In genomic region chr5:146607816-146608215, GRCm38 (mm10) we compare ENCODE assay signal across 51 mouse cellular contexts. TPM values are rescaled to one million over a fixed set of nuclear protein-coding genes. Genes with fewer than 3 reads are reported as not detected.
"Had no signal": no experiment of that assay in that cellular context is flagged by ENCODE, and none has a peak within 500 bp of the region (broad histone marks: within the 10 kb centered on the region; RNA-seq: fewer than 3 reads in every experiment).

No protein-coding gene starts in this region.

- H3K9ac ChIP-seq: heart, embryonic 12.5 days; heart, embryonic 13.5 days; heart, embryonic 15.5 days; hindbrain, embryonic 12.5 days; hindbrain, embryonic 13.5 days; hindbrain, embryonic 14.5 days; hindbrain, embryonic 15.5 days; intestine, embryonic 15.5 days; kidney, embryonic 15.5 days had no signal

- DNase-seq: heart, postnatal 10 days; heart, postnatal 14 days; heart, postnatal 4 days; kidney, adult 11 months; kidney, adult 18-20 months; kidney, adult 2 months; kidney, adult 8-10 months; kidney, adult 9 months; kidney, postnatal 10 days; kidney, postnatal 14 days; kidney, postnatal 25 days; kidney, postnatal 36 days; kidney, postnatal 4 days; layer of hippocampus, adult 9-11 months; layer of hippocampus, postnatal 36 days had no signal

- H3K27ac ChIP-seq: heart, embryonic 10.5 days; heart, embryonic 13.5 days; heart, embryonic 15.5 days; hindbrain, embryonic 10.5 days; hindbrain, embryonic 12.5 days; hindbrain, embryonic 13.5 days; hindbrain, embryonic 14.5 days; hindbrain, embryonic 15.5 days; hindbrain, postnatal 0 days; intestine, embryonic 15.5 days; kidney, embryonic 15.5 days; kidney, postnatal 0 days; layer of hippocampus, adult 2 months; left cerebral cortex, adult 2 months had no signal

- H3K36me3 ChIP-seq: heart, embryonic 10.5 days; heart, embryonic 12.5 days; heart, embryonic 13.5 days; heart, embryonic 15.5 days; hindbrain, embryonic 10.5 days; hindbrain, embryonic 12.5 days; hindbrain, embryonic 13.5 days; hindbrain, embryonic 15.5 days; intestine, embryonic 15.5 days; kidney, embryonic 15.5 days had no signal

- H3K4me1 ChIP-seq: heart, embryonic 12.5 days; heart, embryonic 13.5 days; hindbrain, embryonic 12.5 days; hindbrain, embryonic 15.5 days; intestine, embryonic 15.5 days had no signal

- H3K4me3 ChIP-seq: heart, embryonic 10.5 days; heart, embryonic 12.5 days; heart, embryonic 13.5 days; heart, embryonic 15.5 days; hindbrain, embryonic 10.5 days; hindbrain, embryonic 12.5 days; hindbrain, embryonic 13.5 days; hindbrain, embryonic 15.5 days; intestine, embryonic 15.5 days; kidney, embryonic 15.5 days; layer of hippocampus, adult 2 months; left cerebral cortex, adult 2 months had no signal

- H3K9me3 ChIP-seq: heart, embryonic 10.5 days; heart, embryonic 12.5 days; heart, embryonic 13.5 days; heart, embryonic 15.5 days; hindbrain, embryonic 10.5 days; hindbrain, embryonic 12.5 days; hindbrain, embryonic 13.5 days; hindbrain, embryonic 15.5 days; intestine, embryonic 15.5 days; kidney, embryonic 15.5 days had no signal

- ATAC-seq: hindbrain, embryonic 16.5 days; hindbrain, postnatal 0 days; inflammation-experienced regulatory T-cells, adult 6 months; intestine, embryonic 15.5 days; intestine, embryonic 16.5 days; intestine, postnatal 0 days had no signal

- H3K4me2 ChIP-seq: heart, embryonic 11.5 days; heart, embryonic 12.5 days; heart, embryonic 13.5 days; heart, embryonic 15.5 days; hindbrain, embryonic 12.5 days; hindbrain, embryonic 13.5 days; hindbrain, embryonic 14.5 days; hindbrain, embryonic 15.5 days; intestine, embryonic 15.5 days; kidney, embryonic 15.5 days had no signal

- H3K27me3 ChIP-seq: heart, embryonic 12.5 days; heart, embryonic 13.5 days; heart, embryonic 15.5 days; hindbrain, embryonic 12.5 days; hindbrain, embryonic 13.5 days; hindbrain, embryonic 15.5 days; intestine, embryonic 15.5 days; kidney, embryonic 15.5 days had no signal

RNA-seq across cellular contexts. Expression of gene Gpr12, which starts 22.8 kb away (rescaled TPM):
- total RNA-seq: heart, postnatal 10 days; heart, postnatal 14 days; heart, postnatal 4 days; hematopoietic stem cell, adult 5-6 weeks had no signal
- polyA plus RNA-seq: heart, embryonic 11.5 days; heart, embryonic 12.5 days; heart, embryonic 13.5 days; heart, embryonic 14.5 days; heart, embryonic 15.5 days; heart, embryonic 16.5 days; heart, postnatal 0 days; hindbrain, embryonic 10.5 days; inflammation-experienced regulatory T-cells, adult 6 months; intestine, embryonic 15.5 days; intestine, embryonic 16.5 days; intestine, postnatal 0 days; large intestine, adult 2 months had no signal

RNA-seq across cellular contexts. Expression of gene Gm3415, which starts 51.9 kb away (rescaled TPM):
- total RNA-seq: heart, postnatal 10 days; heart, postnatal 14 days; heart, postnatal 25 days; heart, postnatal 4 days; hematopoietic stem cell, adult 5-6 weeks; hindbrain, postnatal 0 days; layer of hippocampus, adult 18-20 months; layer of hippocampus, adult 2 months; layer of hippocampus, adult 8-10 months; layer of hippocampus, postnatal 10 days; layer of hippocampus, postnatal 14 days; layer of hippocampus, postnatal 25 days; layer of hippocampus, postnatal 36 days; left cerebral cortex, adult 18-20 months; left cerebral cortex, adult 2 months had no signal
- polyA plus RNA-seq: heart, embryonic 10.5 days; heart, embryonic 11.5 days; heart, embryonic 12.5 days; heart, embryonic 13.5 days; heart, embryonic 14.5 days; heart, embryonic 15.5 days; heart, embryonic 16.5 days; heart, postnatal 0 days; hindbrain, embryonic 10.5 days; hindbrain, embryonic 11.5 days; hindbrain, embryonic 12.5 days; hindbrain, embryonic 13.5 days; hindbrain, embryonic 14.5 days; hindbrain, embryonic 15.5 days; hindbrain, embryonic 16.5 days; hindbrain, postnatal 0 days; inflammation-experienced regulatory T-cells, adult 6 months; intestine, embryonic 14.5 days; intestine, embryonic 15.5 days; intestine, embryonic 16.5 days; intestine, postnatal 0 days; kidney, adult 2 months; kidney, embryonic 14.5 days; kidney, embryonic 15.5 days; kidney, embryonic 16.5 days; kidney, postnatal 0 days; large intestine, adult 2 months had no signal
